Mouse (Mus musculus): Measurements from ENCODE around the gene Acap1.
"Not testable (repeated sequence)": the region's sequence is repeated elsewhere in the genome, so short reads cannot be mapped to it uniquely, and the experiment has no call there.

The Acap1 gene

DNA sequence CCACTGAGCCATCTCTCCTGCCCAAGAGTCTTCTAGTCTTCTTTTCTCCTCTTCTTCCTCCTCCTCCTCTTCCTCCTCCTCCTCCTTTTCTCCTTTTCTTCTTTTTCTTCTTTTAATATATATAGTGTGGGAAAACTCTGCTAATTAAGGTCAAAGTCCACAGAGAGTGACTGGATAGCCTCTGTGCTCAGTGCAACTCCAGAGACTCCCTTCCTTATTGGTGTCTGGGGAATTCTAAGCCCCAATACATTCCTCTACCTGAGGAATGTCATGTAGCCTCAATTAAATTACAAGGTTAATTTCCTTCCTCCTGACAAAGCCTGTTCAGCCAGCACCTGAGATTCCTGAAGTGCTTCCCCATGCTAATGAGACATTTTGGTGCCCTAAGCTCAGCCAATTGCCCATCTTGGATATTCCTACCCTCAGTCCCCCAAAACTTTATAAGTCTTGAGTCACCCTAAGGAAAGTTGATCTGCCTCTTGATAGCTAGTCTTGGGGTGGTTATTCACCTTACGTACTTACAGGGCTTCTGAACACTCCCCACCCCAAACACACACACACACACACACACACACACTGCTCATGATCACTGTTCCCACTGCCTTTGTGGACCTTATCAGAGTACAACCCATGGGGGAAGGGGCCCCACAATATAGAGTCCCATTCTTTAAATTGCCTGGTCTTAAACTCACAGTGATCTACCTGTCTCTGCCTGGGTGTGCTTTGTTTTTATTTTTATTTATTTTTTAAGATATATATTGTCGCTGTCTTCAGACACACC is 24.9 kb downstream of the Acap1 start:
- DNase-seq = no peak

DNA sequence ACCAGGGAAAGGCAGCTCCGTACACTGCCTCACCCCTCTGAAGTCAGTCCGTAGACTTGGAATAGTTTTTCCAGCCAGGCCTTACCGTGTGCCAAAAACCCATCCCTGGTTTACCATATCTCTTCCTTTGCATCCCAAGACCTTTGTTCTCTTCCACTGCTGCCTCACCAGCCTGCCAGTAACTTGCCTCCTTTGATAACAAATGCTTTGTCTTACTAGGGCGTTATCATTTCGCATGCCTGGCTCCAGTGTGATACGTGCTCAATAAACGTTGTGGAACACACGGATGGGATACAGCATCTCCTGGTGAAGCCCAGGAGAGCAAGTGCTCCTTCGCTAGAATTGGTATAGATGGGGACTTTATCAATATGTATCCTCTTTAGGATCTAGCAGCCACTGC is 28.0 kb downstream of the Acap1 start:
- no peak for DNase-seq

GRCm38 (mm10) chr11:69865561-69865960 is 29.8 kb downstream of the Acap1 start:
- DNase-seq = no peak

DNA sequence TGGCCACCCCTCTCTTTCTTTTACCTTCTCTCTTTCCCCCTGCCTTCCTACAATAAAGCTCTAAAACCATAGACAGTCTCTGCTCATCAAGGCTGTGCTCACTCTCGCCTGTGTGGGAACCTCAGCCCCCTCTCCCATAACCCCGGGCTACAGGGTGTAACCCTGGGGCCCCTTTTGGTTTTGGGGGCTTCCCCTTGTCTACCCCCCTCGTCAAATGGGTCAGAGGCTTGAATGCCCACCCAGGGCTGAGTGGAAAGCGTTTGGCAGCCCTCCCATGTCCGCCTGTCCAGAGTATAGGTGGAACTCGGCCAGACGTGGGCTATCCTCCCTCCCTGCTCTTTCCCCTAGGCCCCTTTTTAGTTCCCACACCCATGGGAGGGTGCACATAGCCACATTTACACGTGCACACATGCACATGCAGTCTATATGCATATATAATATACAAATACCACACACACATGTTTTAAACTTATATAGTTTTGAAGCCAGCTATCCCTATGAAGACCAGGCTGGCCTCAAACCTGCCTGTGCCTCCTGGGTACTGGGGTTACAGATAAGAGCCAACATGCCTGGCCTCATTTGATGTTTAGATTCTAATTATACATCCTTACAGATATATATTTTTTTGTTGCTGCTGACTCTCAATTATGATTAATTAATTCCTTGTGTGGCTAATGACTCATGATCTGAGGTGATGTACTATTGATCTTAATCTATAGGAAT is 31.0 kb downstream of the Acap1 start:
- DNase-seq = no peak

GRCm38 (mm10) chr11:69863729-69864128 is 31.6 kb downstream of the Acap1 start:
- not testable (repeated sequence) for DNase-seq

GRCm38 (mm10) chr11:69858113-69858998 is 37.0 kb downstream of the Acap1 start, which contains the start of gene Tnk1:
TSS of gene Tnk1 (minus strand) at chr11:69858730.
- peak; percentile 75 for DNase-seq

DNA sequence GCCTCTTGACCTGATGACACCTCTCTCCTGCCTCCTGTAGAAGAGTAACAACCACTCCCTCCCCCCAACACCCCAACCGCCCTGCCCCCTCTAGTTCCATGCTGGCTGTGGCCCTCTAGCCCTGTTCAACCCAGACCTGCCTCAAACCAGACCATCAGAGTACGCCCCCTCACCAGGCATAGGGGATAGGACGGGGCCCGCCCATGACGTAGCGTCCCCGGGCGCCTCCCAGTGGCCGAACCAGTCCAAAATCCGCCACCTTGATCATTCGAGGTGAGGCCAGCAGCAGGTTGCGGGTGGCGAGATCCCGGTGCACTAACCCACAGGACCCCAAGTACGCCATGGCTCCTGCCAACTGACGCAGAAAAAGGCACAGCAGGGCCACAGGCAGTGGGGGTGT is 40.0 kb downstream of the Acap1 start:
- DNase-seq = peak; percentile 50

GRCm38 (mm10) chr11:69854680-69855079 is 40.7 kb downstream of the Acap1 start:
- no peak for DNase-seq

GRCm38 (mm10) chr11:69853994-69854393 is 41.3 kb downstream of the Acap1 start:
- DNase-seq = no peak

DNA sequence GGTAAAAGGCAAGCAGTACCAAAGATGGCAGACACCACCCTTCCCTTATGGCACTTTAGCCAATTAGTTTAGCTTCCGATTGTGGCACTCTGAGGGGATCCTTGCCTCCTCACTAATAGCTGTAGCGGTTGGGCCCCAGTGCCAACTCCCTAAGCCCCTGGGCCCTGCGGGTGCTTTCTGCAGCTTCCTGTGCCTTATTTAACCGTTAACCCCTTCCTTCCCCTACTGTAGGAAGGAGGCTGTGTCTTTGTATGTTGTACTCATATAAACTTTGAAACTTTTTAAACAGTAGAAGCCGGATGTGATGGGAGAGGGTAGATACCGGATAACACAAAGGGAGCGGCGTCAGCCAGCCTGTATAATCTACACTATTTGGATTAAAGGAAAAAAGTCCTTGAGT is 44.6 kb downstream of the Acap1 start:
- no peak for DNase-seq

- no peak for DNase-seq
Observed at GRCm38 (mm10) chr11:69849884-69850283, 45.5 kb downstream of the Acap1 start.

GRCm38 (mm10) chr11:69849128-69849527 is 46.2 kb downstream of the Acap1 start:
- DNase-seq = no peak

DNA sequence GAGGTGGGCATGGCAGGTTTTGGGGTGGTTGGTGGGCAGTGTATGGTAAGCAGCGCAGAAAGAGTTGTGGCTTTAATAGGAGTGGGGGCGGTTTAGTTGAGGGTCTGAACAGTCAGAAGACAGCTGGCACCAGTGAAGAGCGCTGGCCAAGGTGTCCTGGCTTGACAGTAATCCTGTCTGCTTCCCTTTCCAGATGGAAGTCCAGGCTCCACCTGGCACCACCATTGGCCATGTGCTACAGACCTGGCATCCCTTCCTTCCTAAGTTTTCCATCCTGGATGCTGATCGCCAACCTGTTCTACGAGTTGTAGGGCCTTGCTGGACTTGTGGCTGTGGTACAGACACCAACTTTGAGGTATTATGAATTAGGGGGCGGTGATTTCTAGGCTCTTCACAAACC is 47.3 kb downstream of the Acap1 start:
- no peak for DNase-seq

DNA sequence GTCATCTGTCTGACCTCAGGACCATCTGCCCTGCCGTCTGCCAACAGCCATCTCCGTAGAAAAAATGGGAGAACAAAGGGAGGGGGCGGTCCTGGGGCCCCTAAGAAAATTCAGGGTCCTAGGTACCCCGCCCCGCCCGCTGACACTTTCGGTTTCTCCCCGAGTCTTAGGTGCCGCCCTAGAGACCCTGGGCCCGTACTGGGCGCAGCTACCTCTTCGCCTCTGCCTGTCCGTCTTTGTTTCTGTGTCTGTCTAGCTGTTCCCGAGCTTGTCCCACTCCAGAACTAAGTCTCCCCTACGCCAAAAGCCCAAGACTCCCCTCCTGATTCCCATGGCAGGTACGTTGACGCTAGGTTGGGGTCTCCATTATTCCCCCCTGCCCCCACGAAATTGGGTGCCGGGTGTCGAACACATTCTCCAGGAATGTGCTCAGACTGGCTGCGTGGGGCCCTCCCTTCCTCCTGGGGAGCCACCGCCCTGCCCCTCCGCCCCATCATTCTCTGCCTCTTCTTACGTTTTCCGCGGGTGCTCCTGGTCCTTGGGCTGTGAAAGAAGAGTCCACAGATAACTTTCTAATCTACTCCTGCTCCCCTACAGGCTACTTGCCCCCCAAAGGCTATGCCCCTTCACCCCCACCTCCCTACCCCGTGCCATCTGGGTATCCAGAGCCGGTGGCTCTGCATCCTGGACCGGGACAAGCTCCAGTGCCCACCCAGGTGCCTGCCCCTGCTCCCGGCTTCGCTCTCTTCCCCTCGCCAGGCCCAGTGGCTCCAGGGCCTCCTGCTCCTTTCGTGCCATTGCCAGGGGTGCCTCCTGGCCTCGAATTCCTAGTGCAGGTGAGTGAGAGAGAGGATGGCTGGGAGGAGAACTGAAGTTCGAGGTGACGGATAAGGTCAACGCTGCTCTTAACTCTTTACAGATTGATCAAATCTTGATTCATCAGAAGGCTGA is 48.3 kb downstream of the Acap1 start:
- peak; percentile 36 for DNase-seq

DNA sequence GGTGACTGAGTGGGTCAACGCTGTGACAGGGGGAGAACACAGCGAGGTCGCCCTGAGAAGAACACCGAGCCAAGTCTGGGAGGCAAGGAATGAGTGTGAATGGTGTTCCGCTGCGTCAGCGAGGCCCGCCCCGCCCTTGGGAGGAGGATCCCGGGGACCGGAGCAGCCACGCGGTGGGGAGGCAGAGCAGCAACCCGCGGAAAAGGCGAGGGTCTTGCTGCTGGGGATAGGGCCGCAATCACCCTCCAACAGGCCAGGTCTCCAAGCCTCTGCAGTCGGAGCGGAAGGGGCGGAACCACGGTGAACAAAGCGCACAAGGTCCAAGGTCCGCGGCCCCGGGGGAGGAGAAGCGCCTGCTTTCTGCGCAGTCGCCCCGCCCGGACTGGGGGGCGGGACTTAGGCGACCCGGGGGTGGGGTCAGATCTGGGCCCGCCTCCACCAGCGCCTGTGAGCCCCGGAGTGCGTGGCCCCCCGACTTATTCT is 49.1 kb downstream of the Acap1 start, which contains the start of gene Plscr3:
Plscr3 (plus strand) TSS at position 179 of the 483 bp plus-strand sequence.
- DNase-seq = peak; percentile 96

- no peak for DNase-seq
Observed at GRCm38 (mm10) chr11:69838714-69839104, 56.6 kb downstream of the Acap1 start.

DNA sequence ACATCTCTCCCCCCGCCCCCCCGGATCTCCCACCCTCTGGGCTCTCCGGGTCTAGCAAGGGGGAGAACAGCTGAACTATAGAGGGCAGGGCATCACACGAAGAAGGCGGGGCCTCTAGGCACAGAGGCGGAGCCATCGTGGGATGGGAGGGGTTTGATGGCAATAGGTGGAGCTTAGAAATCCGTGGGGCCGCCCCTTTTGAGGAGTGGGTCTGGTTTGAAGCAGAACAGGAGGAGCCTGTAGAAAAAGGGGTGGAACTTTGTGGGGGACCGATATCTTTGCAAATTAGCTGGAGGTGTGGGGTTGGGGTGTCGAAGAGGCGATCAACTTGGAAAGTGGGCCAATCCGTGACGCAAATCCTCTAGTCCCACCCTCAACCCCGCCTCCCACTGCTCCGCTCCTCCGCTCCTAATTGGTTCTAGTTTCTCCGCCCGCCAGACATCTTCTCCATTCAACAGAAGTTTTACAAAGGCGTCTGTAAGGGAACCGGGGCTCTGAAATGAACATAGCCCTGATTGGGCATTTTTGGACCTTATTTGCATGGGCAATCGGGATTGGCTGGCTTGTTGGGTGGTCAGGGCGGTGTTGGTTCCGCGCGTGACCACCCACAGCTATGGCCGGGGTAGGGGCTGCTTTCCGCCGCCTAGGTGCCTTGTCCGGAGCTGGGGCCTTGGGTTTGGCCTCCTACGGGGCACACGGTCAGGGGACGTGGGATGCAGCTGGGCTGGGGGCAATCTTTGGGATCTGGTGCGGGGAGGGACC is 57.2 kb downstream of the Acap1 start, which contains the start of gene Tmem256:
Tmem256 (plus strand) TSS at position 563 of the 762 bp plus-strand sequence.
- DNase-seq = peak; percentile 98

DNA sequence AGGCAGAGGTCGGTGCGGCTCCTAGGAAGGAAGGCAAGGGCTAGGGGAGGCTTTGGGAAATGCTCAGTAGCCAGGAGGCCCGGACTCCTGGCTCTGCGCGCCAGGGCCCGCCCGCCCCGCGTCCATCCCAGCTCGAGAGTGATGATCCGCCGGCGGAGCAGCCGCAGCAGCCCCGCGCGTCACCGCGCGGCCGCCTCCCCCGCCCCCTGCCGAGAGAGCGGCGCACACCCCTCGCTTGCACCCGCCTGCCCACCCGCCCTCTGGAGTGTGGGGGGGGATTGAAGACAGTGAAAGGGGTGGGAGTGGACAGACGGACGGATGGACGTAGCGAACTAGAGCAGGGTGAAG is 57.8 kb downstream of the Acap1 start, which contains the start of gene Nlgn2:
Nlgn2 (minus strand) TSS at position 181 of the 348 bp plus-strand sequence.
- DNase-seq = no peak

GRCm38 (mm10) chr11:69836703-69837576 is 58.4 kb downstream of the Acap1 start:
- DNase-seq = peak; percentile 55

DNA sequence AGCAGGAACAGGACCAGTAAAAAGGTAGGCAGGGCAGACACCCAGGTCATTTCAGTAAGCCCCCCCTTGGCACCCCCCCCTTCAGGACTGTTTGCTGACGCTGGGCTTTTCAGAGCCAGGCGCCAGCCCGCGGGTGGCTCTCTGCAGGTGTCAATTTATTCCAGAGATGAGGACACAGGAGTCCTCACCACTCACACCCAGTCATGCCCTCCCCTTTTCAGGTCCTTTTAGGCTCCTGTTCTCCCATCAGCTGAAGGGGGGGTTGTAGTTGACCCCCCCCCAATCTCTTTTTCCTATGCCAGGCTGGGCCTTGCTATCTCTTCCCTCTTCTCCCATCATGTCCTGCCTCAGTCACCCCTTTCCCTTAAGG is 59.4 kb downstream of the Acap1 start:
- DNase-seq = no peak

Measured in kidney, postnatal 14 days (tissue).